Mouse (Mus musculus) heart, embryonic 16.5 days (tissue): Measurements from ENCODE around the gene Cd209g. TPM values are rescaled to one million over a fixed set of nuclear protein-coding genes. Genes with fewer than 3 reads are reported as not detected.

Source experiments
- ATAC-seq: fragments of 200-750 bp; cut with Nextera tagmentation; replicated peaks from 2 replicates; pipeline ENCODE4 v1.8.0; 2017; ENCODE audit warnings: moderate number of reproducible peaks; ENCODE audit not compliant: insufficient read depth, low FRiP score; ENCODE audit errors: extremely low read depth
- H3K27ac ChIP-seq: fragments of 300-500 bp; sonication (generic); 2 replicates; pipeline ENCODE4 v1.5.1; 2014; ENCODE audit warnings: mild to moderate bottlenecking, low read length, control low read depth, moderate library complexity
- H3K27me3 ChIP-seq: fragments of 300-500 bp; sonication (generic); 2 replicates; pipeline ENCODE4 v1.6.1; 2014; ENCODE audit warnings: low read length, mixed read lengths; ENCODE audit not compliant: control insufficient read depth, insufficient read depth
- H3K36me3 ChIP-seq: fragments of 300-500 bp; sonication (generic); 2 replicates; pipeline ENCODE4 v1.6.1; 2014; ENCODE audit not compliant: control insufficient read depth, insufficient read depth
- H3K4me1 ChIP-seq: fragments of 300-500 bp; sonication (generic); 2 replicates; pipeline ENCODE4 v1.6.1; 2014; ENCODE audit warnings: low read length, mixed read lengths; ENCODE audit not compliant: control insufficient read depth, insufficient read depth
- H3K4me2 ChIP-seq: fragments of 300-500 bp; sonication (generic); 2 replicates; pipeline ENCODE4 v1.6.1; 2014; ENCODE audit warnings: low read depth, mild to moderate bottlenecking, control low read depth, low read length
- H3K4me3 ChIP-seq: fragments of 300-500 bp; sonication (generic); 2 replicates; pipeline ENCODE4 v1.5.1; 2014; ENCODE audit warnings: mild to moderate bottlenecking, control low read depth, low read length
- H3K9ac ChIP-seq: fragments of 300-500 bp; sonication (generic); 2 replicates; pipeline ENCODE4 v1.6.1; 2014; ENCODE audit warnings: low read length, control low read depth
- H3K9me3 ChIP-seq: fragments of 300-500 bp; sonication (generic); replicated peaks from 2 replicates; pipeline ENCODE4 v1.6.1; 2016; ENCODE audit warnings: low read length; ENCODE audit not compliant: control insufficient read depth
- WGBS: fragments of 180-500 bp; shearing (Covaris S2); extraction: QIAGEN DNeasy Blood & Tissue Kit; methylation state at CpG from one replicate; pipeline ENCODE4 v1.1.7; 2014; 5-methylcytosine and 5-hydroxymethylcytosine counted together
- polyA plus RNA-seq: library from polyadenylated mRNA; unstranded; fragments of >200 nt; fragmentation: Nextera tagmentation; extraction: Ambion mirVana; gene quantifications from 2 replicates; pipeline ENCODE4 v1.2.1, GENCODE M21; 2015

Gene Cd209g
- polyA plus RNA-seq, 1 experiment from 2014 or later, result not detected

GRCm38 (mm10) chr8:4165176-4165851, 31.4 kb downstream of the Cd209g start:
- 6% methylated on average over 13 of the region's 13 CpGs for WGBS
- H3K4me1 ChIP-seq, result peaks cover 7% of the 10 kb centered on the region
- H3K27me3 ChIP-seq, result no peaks in the 10 kb centered on the region
- H3K4me2 ChIP-seq, result peak overlapping the region; percentile 69
- H3K4me3 ChIP-seq, result peak overlapping the region; percentile 72
- no peaks in the 10 kb centered on the region for H3K9me3 ChIP-seq
- no peak for ATAC-seq
- H3K27ac ChIP-seq, result 0 out of 2 replicates have a peak overlapping the region, but pooled peaks have one; percentile 4
- H3K36me3 ChIP-seq, result no peaks in the 10 kb centered on the region
- peak overlapping the region; percentile 72 for H3K9ac ChIP-seq

- H3K27me3 ChIP-seq, result no peaks in the 10 kb centered on the region
- H3K4me3 ChIP-seq, result peak within 1 kb of the TSS; percentile 95
- no peaks in the 10 kb centered on the region for H3K36me3 ChIP-seq
- peaks cover 7% of the 10 kb centered on the region for H3K4me1 ChIP-seq
- WGBS, result under 1% methylated on average over 51 of the region's 51 CpGs
- peak within 1 kb of the TSS; percentile 89 for H3K4me2 ChIP-seq
- ATAC-seq, result peak; percentile 99
- 0 out of 2 replicates have a peak within 1 kb of the TSS, but pooled peaks have one; percentile 4 for H3K27ac ChIP-seq
- peak within 1 kb of the TSS; percentile 95 for H3K9ac ChIP-seq
- no peaks in the 10 kb centered on the region for H3K9me3 ChIP-seq
Measured at GRCm38 (mm10) chr8:4165852-4166751, 32.2 kb downstream of the Cd209g start, which contains the start of gene Evi5l. Gene Evi5l (plus strand): TSS chr8:4166567.

DNA sequence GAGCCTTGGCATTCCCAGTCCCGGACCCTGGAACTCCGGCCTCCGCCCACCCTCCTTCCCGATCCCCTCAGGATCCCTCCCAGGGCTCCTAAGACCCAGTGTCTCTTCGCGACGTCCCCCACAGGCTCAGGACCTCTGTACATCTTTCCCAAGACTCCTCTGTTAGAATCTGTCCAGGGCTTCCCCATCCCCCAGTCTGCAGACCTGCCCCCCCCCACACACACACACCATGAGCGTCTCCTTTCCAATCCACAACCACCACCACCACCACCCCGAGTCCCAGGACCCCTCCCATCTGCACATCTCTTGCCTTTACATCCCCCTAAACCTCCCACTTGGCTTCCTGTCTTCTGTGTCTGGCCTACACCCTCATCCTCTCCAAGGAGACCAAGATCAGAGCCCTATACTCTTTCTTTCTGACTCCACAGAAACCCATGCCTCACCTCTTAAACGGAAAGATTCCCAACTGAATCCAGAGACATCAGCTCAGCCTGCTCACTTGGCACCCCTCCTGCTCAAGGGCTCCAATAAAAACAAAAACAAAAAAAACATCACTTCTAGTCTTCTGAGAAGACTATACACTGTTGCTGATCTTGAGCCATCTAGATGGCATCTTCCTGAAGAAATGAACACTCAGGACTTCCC, 33.1 kb downstream of the Cd209g start:
- H3K9me3 ChIP-seq, result no peaks in the 10 kb centered on the region
- H3K27ac ChIP-seq, result no peak overlapping the region
- 11% methylated on average over 10 of the region's 10 CpGs for WGBS
- peak overlapping the region; percentile 95 for H3K4me3 ChIP-seq
- H3K27me3 ChIP-seq, result no peaks in the 10 kb centered on the region
- ATAC-seq, result no peak
- no peaks in the 10 kb centered on the region for H3K36me3 ChIP-seq
- peaks cover 7% of the 10 kb centered on the region for H3K4me1 ChIP-seq
- H3K9ac ChIP-seq, result peak overlapping the region; percentile 95
- peak overlapping the region; percentile 89 for H3K4me2 ChIP-seq

DNA sequence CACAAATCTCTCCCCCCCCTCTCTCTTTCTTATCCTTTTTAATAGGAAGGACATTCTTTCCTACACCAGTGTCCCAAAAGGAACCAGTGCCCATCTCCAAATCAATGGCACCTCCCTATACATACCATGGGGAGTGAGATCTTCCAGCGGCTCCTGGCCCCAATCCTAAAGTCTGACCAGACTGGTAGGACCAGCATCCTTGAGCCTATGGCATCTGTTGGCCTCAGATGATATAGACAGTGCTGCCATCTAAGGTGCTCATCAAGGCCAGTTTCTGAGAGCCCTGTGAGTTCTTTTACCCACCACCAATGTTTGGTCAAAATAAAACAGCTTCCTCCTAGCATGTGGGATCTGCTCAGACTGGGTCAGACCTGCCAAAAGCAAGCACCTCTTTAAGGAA, 34.0 kb downstream of the Cd209g start:
- Histone ChIP-seq H3K36me3 (no peaks in the 10 kb centered on the region), H3K9ac (no peak overlapping the region), H3K4me2 (no peak overlapping the region), H3K4me1 (peaks cover 7% of the 10 kb centered on the region), H3K27ac (no peak overlapping the region), H3K27me3 (no peaks in the 10 kb centered on the region), H3K4me3 (no peak overlapping the region), H3K9me3 (no peaks in the 10 kb centered on the region)
- WGBS, result 95% methylated on average over 1 of the region's 1 CpGs
- no peak for ATAC-seq

DNA sequence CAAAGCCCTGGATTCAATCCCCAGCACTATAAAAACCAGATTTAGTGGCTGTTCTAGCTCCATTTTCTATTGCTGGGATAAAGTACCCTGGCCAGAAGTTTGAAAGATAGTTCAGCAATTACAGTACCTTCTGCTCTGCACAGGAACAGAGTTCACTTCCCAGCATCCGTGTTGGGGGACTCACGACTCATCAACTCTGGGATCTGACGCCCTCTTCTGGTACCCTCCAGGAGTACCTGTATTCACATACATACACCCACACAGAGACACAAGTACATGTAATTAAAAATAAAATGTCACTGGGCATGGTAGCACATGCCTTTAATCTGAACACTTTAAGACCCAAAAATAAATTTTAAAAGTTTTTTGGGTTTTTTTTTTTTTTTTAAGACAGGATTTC, 38.6 kb downstream of the Cd209g start:
- H3K9ac ChIP-seq, result no peak overlapping the region
- H3K4me1 ChIP-seq, result no peaks in the 10 kb centered on the region
- no peak for ATAC-seq
- no peak overlapping the region for H3K27ac ChIP-seq
- H3K36me3 ChIP-seq, result no peaks in the 10 kb centered on the region
- H3K27me3 ChIP-seq, result no peaks in the 10 kb centered on the region
- H3K9me3 ChIP-seq, result no peaks in the 10 kb centered on the region
- H3K4me3 ChIP-seq, result no peak overlapping the region
- H3K4me2 ChIP-seq, result no peak overlapping the region
- 71% methylated on average over 3 of the region's 3 CpGs for WGBS

DNA sequence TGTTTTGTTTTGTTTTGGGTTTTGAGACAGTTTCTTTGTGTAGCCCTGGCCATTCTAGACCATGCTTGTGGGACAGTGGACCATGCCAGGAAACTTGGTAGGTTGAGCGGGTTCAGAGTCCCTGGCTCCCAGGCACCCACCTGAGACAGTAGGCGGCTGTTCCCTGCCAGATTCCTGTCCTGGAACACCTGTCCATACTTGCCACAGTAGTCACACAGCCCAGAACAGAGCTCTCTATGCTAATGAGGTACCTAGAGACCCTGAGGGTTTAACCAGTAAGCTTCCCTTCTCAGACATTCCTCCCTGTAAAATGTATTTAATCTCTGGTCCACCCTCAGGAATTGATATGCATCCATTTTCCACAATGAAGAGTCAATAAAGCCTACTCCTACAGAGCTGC, 40.1 kb downstream of the Cd209g start:
- Histone ChIP-seq H3K27me3 (no peaks in the 10 kb centered on the region), H3K27ac (no peak overlapping the region), H3K9me3 (no peaks in the 10 kb centered on the region), H3K36me3 (no peaks in the 10 kb centered on the region), H3K4me3 (no peak overlapping the region), H3K4me2 (no peak overlapping the region), H3K4me1 (no peaks in the 10 kb centered on the region), H3K9ac (no peak overlapping the region)
- no peak for ATAC-seq
- WGBS, result 83% methylated on average over 2 of the region's 2 CpGs

DNA sequence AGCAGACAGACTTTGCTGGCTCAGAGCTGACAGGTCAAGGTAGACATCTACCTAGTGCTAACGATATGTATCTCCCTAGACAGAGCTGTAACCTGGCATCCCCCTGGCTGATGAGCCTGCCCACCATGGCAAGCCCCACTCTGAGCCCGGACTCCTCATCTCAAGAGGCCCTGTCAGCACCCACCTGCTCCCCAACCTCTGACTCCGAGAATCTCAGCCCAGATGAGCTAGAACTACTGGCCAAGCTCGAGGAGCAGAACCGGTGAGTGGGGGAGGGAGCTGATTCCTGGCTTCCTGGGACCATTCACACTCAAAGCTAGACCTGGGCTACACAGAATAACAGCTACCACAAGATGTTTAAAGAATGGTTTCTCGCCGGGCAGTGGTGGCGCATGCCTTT, 49.5 kb downstream of the Cd209g start:
- Histone ChIP-seq H3K9ac (no peak overlapping the region), H3K9me3 (no peaks in the 10 kb centered on the region), H3K4me2 (no peak overlapping the region), H3K36me3 (peaks cover 15% of the 10 kb centered on the region), H3K27ac (no peak overlapping the region), H3K4me3 (no peak overlapping the region), H3K27me3 (no peaks in the 10 kb centered on the region), H3K4me1 (no peaks in the 10 kb centered on the region)
- 76% methylated on average over 8 of the region's 8 CpGs for WGBS
- no peak for ATAC-seq

DNA sequence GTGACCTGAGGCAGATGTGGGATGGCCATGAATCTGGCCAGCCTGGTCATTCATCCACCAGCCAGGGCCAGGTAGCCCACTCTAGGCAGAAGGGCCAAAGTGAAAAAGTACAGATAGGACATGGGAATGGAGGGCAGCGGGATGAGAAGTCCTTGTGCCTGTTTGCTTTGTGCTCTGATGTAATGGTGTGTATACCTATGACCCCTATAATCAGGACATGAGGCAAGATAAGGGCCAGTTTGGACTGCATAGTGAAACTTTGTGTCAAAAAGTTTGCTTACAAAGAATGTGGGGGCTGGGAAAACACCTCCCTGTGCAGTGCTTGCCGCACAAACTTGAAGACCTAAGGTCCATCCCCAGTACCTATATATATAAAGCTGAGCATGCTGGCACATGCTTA, 52.3 kb downstream of the Cd209g start:
- H3K36me3 ChIP-seq, result peaks cover 17% of the 10 kb centered on the region
- H3K4me1 ChIP-seq, result no peaks in the 10 kb centered on the region
- 89% methylated on average over 2 of the region's 2 CpGs for WGBS
- H3K4me3 ChIP-seq, result no peak overlapping the region
- no peak overlapping the region for H3K27ac ChIP-seq
- H3K27me3 ChIP-seq, result no peaks in the 10 kb centered on the region
- ATAC-seq, result no peak
- H3K9ac ChIP-seq, result no peak overlapping the region
- H3K9me3 ChIP-seq, result no peaks in the 10 kb centered on the region
- no peak overlapping the region for H3K4me2 ChIP-seq
